Mouse (Mus musculus) heart, adult 18-20 months (tissue): ENCODE measurements at regions not wholly inside any gene's neighbourhood (a gene's known extent, or its start where the extent isn't known, plus 50 kb on each side); places are given as distances from the start of the nearest gene placed in this dataset.

Experiments used
- DNase-seq, 2 experiments: peaks; one replicate each; pipeline ENCODE4 v3.0.0; 2021 to 2022; ENCODE audit warnings: mixed read lengths in 1 of 2

- no peak for DNase-seq
Measured at GRCm38 (mm10) chrX:11845566-11845965, 314.6 kb downstream of the Bcor start.

GRCm38 (mm10) chrX:11855910-11856309 is 304.2 kb downstream of the Bcor start:
- DNase-seq: no peak

GRCm38 (mm10) chrX:11859396-11859795 is 300.8 kb downstream of the Bcor start:
- no peak for DNase-seq

GRCm38 (mm10) chrX:11861119-11861708 is 298.9 kb downstream of the Bcor start:
- DNase-seq: no peak

GRCm38 (mm10) chrX:11861892-11862291 is 298.3 kb downstream of the Bcor start:
- no peak for DNase-seq

GRCm38 (mm10) chrX:11863106-11863505 is 297.0 kb downstream of the Bcor start:
- DNase-seq: no peak

GRCm38 (mm10) chrX:11873913-11874312 is 286.2 kb downstream of the Bcor start:
- DNase-seq: no peak

- no peak for DNase-seq
Measured at GRCm38 (mm10) chrX:11876636-11877035, 283.5 kb downstream of the Bcor start.

- DNase-seq: no peak
Measured at GRCm38 (mm10) chrX:11878028-11878427, 282.1 kb downstream of the Bcor start.

- peak in 1 of 2 experiments; percentile 20 for DNase-seq
Measured at GRCm38 (mm10) chrX:11880972-11881371, 279.2 kb downstream of the Bcor start.

GRCm38 (mm10) chrX:11883738-11884716 is 276.1 kb downstream of the Bcor start:
- DNase-seq: peak in 1 of 2 experiments; percentile 38

GRCm38 (mm10) chrX:11892396-11892795 is 267.8 kb downstream of the Bcor start:
- DNase-seq: no peak

GRCm38 (mm10) chrX:11893606-11894279 is 266.4 kb downstream of the Bcor start:
- DNase-seq: no peak

- no peak for DNase-seq
Measured at GRCm38 (mm10) chrX:11894280-11894662, 265.9 kb downstream of the Bcor start.

GRCm38 (mm10) chrX:11895396-11895795 is 264.8 kb downstream of the Bcor start:
- DNase-seq: peak; percentile 45 to 63

- DNase-seq: peak in 1 of 2 experiments; percentile 12
Measured at GRCm38 (mm10) chrX:11898280-11898679, 261.9 kb downstream of the Bcor start.

- DNase-seq: no peak
Measured at GRCm38 (mm10) chrX:11899051-11899450, 261.1 kb downstream of the Bcor start.

GRCm38 (mm10) chrX:11899914-11900313 is 260.2 kb downstream of the Bcor start:
- no peak for DNase-seq

GRCm38 (mm10) chrX:11901791-11902190 is 258.4 kb downstream of the Bcor start:
- DNase-seq: no peak

GRCm38 (mm10) chrX:11903116-11903700 is 256.9 kb downstream of the Bcor start:
- DNase-seq: no peak

GRCm38 (mm10) chrX:11905231-11905630 is 254.9 kb downstream of the Bcor start:
- DNase-seq: no peak

GRCm38 (mm10) chrX:11907167-11907566 is 253.0 kb downstream of the Bcor start:
- DNase-seq: peak; percentile 35 to 61
